Mouse (Mus musculus) heart, postnatal 0 days (tissue): ENCODE data around the gene Psmd6. TPM values are rescaled to one million over a fixed set of nuclear protein-coding genes. Genes with fewer than 3 reads are reported as not detected.

Source experiments
- ATAC-seq: fragments of 200-750 bp; cut with Nextera tagmentation; 2 replicates; pipeline ENCODE4 v1.8.0; 2017; ENCODE audit warnings: low read depth, moderate number of reproducible peaks, moderate library complexity; ENCODE audit not compliant: insufficient read depth
- DNase-seq: peaks from one replicate; pipeline ENCODE4 v3.0.0-alpha.2; 2016; ENCODE audit warnings: low spot score
- H3K27ac ChIP-seq: fragments of 300-500 bp; sonication (generic); 2 replicates; pipeline ENCODE4 v1.5.1; 2014; ENCODE audit warnings: low read depth, mild to moderate bottlenecking
- H3K27me3 ChIP-seq: fragments of 300-500 bp; sonication (generic); 2 replicates; pipeline ENCODE4 v1.6.1; 2014; ENCODE audit warnings: low read length, mixed read lengths; ENCODE audit not compliant: control insufficient read depth, insufficient read depth
- H3K36me3 ChIP-seq: fragments of 300-500 bp; sonication (generic); replicated peaks from 2 replicates; pipeline ENCODE4 v1.6.1; 2014; ENCODE audit warnings: low read length, mixed read lengths; ENCODE audit not compliant: control insufficient read depth, insufficient read depth
- H3K4me1 ChIP-seq: fragments of 300-500 bp; sonication (generic); 2 replicates; pipeline ENCODE4 v1.6.1; 2014; ENCODE audit warnings: antibody characterized with exemption; ENCODE audit not compliant: control insufficient read depth, insufficient read depth
- H3K4me2 ChIP-seq: fragments of 300-500 bp; sonication (generic); 2 replicates; pipeline ENCODE4 v1.6.1; 2014; ENCODE audit warnings: low read depth, mild to moderate bottlenecking, low read length, moderate library complexity
- H3K4me3 ChIP-seq: fragments of 300-500 bp; sonication (generic); 2 replicates; pipeline ENCODE4 v1.5.1; 2014; ENCODE audit warnings: low read depth, low read length
- H3K9ac ChIP-seq: fragments of 300-500 bp; sonication (generic); replicated peaks from 2 replicates; pipeline ENCODE4 v1.6.1; 2014; ENCODE audit warnings: low read depth, low read length, mixed read lengths
- H3K9me3 ChIP-seq: fragments of 300-500 bp; sonication (generic); replicated peaks from 2 replicates; pipeline ENCODE4 v1.6.1; 2016; ENCODE audit warnings: low read length; ENCODE audit not compliant: control insufficient read depth
- CTCF ChIP-seq: IDR thresholded peaks from 2 replicates; pipeline ENCODE4 v1.5.1; 2016; ENCODE audit warnings: antibody characterized with exemption, control low read depth, low read depth
- EP300 ChIP-seq: IDR thresholded peaks from 2 replicates; pipeline ENCODE4 v1.6.1; 2016; ENCODE audit warnings: antibody characterized with exemption, low read depth
- WGBS: fragments of 180-500 bp; shearing (Covaris S2); extraction: QIAGEN DNeasy Blood & Tissue Kit; methylation state at CpG from one replicate; pipeline ENCODE4 v1.1.7; 2014; 5-methylcytosine and 5-hydroxymethylcytosine counted together
- polyA plus RNA-seq: library from polyadenylated mRNA; unstranded; fragments of >200 nt; fragmentation: Nextera tagmentation; extraction: Ambion mirVana; gene quantifications from 2 replicates; pipeline ENCODE4 v1.2.1, GENCODE M21; 2015
- total RNA-seq: library from RNA; depleted of rRNA; stranded (reverse); fragments of >200 nt; gene quantifications from 2 replicates; pipeline ENCODE4 v1.2.3, GENCODE M21; 2014; ENCODE audit warnings: low replicate concordance

Psmd6 gene
- total and polyA plus RNA-seq, 2 experiments from 2014 or later: 132 to 184 TPM

DNA sequence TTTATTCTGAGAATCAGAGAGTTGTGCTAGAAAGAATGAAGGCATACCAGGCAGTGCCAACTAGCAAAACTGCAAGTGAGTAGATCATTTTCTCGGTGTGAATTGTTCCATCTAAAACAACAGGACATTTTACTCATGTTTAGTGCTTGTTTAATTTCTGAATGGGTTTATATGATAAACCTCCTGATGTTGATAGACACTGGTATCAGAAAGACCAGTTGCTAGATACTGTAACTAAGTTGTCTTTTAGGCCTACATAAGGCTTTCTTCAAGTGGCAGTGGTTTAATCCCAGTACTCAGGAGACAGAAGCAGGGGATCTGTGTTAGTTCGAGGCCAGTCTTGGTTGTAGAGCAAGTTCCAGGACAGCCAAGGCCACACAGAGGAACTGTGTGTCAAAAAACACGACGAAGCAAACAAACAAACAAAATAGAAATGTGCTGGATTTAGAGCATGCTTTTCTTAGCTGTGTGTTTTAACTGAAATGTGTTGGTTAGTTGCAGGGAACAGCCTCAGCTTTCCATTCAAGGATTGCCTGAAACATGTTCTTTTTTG, 34.0 kb downstream of the Psmd6 start:
- WGBS: 89% methylated on average over 4 of the region's 4 CpGs

GRCm38 (mm10) chr14:14083811-14084210, 37.0 kb downstream of the Psmd6 start:
- TF ChIP-seq CTCF (no peak), EP300 (no peak)
- no peak overlapping the region for H3K4me3 ChIP-seq
- H3K4me1 ChIP-seq: peaks cover 7% of the 10 kb centered on the region; the same call in 1 of the 2 replicates
- H3K9me3 ChIP-seq: no peaks in the 10 kb centered on the region
- no peak for ATAC-seq
- H3K4me2 ChIP-seq: no peak overlapping the region
- 92% methylated on average over 8 of the region's 8 CpGs for WGBS
- H3K36me3 ChIP-seq: peaks cover 13% of the 10 kb centered on the region; the same call in 1 of the 2 replicates
- H3K27ac ChIP-seq: no peak overlapping the region
- DNase-seq: no peak
- no peak overlapping the region for H3K9ac ChIP-seq
- H3K27me3 ChIP-seq: no peaks in the 10 kb centered on the region

More for the DNA sequence above, 34.0 kb downstream of the Psmd6 start:
- ATAC-seq: no peak
- no peak overlapping the region for H3K4me3 ChIP-seq
- H3K9ac ChIP-seq: no peak overlapping the region
- H3K27ac ChIP-seq: no peak overlapping the region
- no peaks in the 10 kb centered on the region for H3K27me3 ChIP-seq
- H3K4me1 ChIP-seq: peaks cover 7% of the 10 kb centered on the region; the same call in 1 of the 2 replicates
- no peaks in the 10 kb centered on the region for H3K9me3 ChIP-seq
- H3K36me3 ChIP-seq: peaks cover 40% of the 10 kb centered on the region
- no peak for DNase-seq
- H3K4me2 ChIP-seq: no peak overlapping the region
- TF ChIP-seq EP300 (no peak), CTCF (no peak)

DNA sequence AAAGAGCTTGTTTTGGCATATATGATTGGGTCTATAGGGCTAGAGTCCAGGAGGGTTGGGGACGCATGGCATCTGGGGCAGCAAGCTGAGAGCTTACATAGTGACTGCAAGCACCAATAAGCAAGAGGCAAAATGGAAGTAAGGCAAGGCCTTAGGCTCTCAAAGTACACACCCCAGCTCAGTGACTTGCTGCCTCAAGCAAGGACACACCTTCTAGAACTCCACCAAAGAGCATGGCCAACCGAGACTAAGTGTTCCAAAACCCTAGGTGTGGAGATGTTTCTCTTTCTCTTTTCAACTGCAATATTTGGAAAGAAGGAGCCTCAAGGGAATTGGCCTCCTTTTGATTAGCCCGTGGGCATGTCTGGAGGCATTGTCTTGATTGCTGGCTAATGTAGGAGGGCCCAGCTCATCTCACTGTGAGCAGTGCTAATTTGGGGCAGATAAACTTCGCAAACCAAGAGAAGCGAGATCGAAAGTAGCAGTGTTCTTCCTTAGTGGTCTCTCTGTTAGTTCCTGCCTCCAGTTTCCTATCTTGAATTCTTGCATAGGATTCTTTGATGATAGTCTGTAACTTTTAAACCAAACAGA, 40.1 kb downstream of the Psmd6 start:
- H3K4me2 ChIP-seq: no peak overlapping the region
- no peak overlapping the region for H3K27ac ChIP-seq
- H3K9ac ChIP-seq: no peak overlapping the region
- H3K27me3 ChIP-seq: no peaks in the 10 kb centered on the region
- 0 out of 2 replicates have a peak, but pooled peaks cover 5% of the 10 kb centered on the region for H3K36me3 ChIP-seq
- WGBS: 82% methylated on average over 6 of the region's 6 CpGs
- H3K4me1 ChIP-seq: no peaks in the 10 kb centered on the region
- ATAC-seq (no peak), DNase-seq (no peak)
- no peak overlapping the region for H3K4me3 ChIP-seq
- TF ChIP-seq CTCF: no peak
- TF ChIP-seq EP300: no peak
- no peaks in the 10 kb centered on the region for H3K9me3 ChIP-seq

GRCm38 (mm10) chr14:14071456-14071855, 49.3 kb downstream of the Psmd6 start:
- DNase-seq (no peak), ATAC-seq (no peak)
- H3K36me3 ChIP-seq: peaks cover 13% of the 10 kb centered on the region
- H3K4me2 ChIP-seq: no peak overlapping the region
- H3K27ac ChIP-seq: no peak overlapping the region
- no peak for TF ChIP-seq EP300
- no peak for TF ChIP-seq CTCF
- WGBS: 74% methylated on average over 4 of the region's 4 CpGs
- peaks cover 7% of the 10 kb centered on the region; the same call in 1 of the 2 replicates for H3K4me1 ChIP-seq
- no peaks in the 10 kb centered on the region for H3K9me3 ChIP-seq
- H3K27me3 ChIP-seq: no peaks in the 10 kb centered on the region
- H3K4me3 ChIP-seq: no peak overlapping the region
- no peak overlapping the region for H3K9ac ChIP-seq

DNA sequence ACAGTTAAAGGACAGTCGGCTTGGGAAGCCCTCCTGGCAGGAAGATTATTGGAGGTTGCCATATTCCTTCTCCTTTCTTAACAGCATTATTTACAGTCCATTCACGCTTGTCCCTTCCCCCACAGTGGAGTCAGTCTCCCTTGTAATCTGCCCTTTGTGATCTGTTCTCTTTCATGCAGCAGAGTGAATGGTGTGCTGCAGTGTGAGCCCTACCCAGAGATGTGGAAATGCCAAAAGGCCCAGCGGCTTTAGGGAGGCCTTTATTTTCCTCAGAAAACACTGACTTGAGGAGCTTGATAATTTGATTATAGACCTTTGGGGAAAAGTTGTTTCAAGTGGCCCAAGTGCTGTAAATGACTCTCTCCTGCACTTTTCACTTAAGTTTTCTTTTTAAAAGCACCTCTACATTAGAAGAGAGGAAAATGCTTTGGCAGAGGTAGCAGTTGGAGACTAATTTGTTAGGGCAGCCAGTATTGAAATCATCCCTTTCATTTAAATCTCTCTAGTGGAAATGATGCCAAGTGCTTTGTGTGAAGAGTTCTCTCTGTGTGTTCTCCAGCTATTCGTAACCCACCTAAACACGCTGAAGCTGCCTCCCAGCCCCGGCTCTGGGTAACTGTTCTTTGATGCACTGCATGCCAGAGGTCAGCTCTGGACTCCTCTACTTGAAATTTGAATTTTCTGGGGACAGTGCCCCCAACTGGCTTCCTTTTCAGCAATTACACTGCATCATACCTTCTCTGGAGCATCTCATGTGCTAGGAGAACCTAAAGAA, 50.1 kb downstream of the Psmd6 start:
- Histone ChIP-seq H3K36me3 (peaks cover 13% of the 10 kb centered on the region), H3K27ac (no peak overlapping the region)
- TF ChIP-seq EP300 (no peak), CTCF (no peak)

More for the DNA sequence above, 50.1 kb downstream of the Psmd6 start:
- Histone ChIP-seq H3K9ac (no peak overlapping the region; the same call in 1 of the 2 replicates), H3K27me3 (no peaks in the 10 kb centered on the region), H3K4me2 (no peak overlapping the region), H3K4me3 (no peak overlapping the region), H3K4me1 (peaks cover 7% of the 10 kb centered on the region; the same call in 1 of the 2 replicates), H3K9me3 (no peaks in the 10 kb centered on the region)
- DNase-seq (no peak), ATAC-seq (no peak)
- 58% methylated on average over 6 of the region's 6 CpGs for WGBS
